Mouse (Mus musculus) CH12.LX (cell line): ENCODE data around the gene Gm10295.

Experiments used
- BHLHE40 ChIP-seq: IDR thresholded peaks from 2 replicates; pipeline ENCODE4 v1.6.1; 2011; ENCODE audit warnings: mild to moderate bottlenecking, low read depth, low read length, improper control_type of control experiment
- CHD2 ChIP-seq: IDR thresholded peaks from 2 replicates; pipeline ENCODE4 v1.6.1; 2011; ENCODE audit warnings: low read length, improper control_type of control experiment
- CTCF ChIP-seq, 2 experiments: IDR thresholded peaks in 1 of 2; conservative IDR thresholded peaks in 1 of 2; 2 replicates each; pipeline ENCODE4 v1.5.1; 2011 to 2012; ENCODE audit warnings: low read depth in 2 of 2, low read length in 2 of 2, improper control_type of control experiment in 1 of 2, inconsistent platforms in 1 of 2, mild to moderate bottlenecking in 1 of 2, moderate library complexity in 1 of 2
- EP300 ChIP-seq: IDR thresholded peaks from 2 replicates; pipeline ENCODE4 v1.6.1; 2011; ENCODE audit warnings: low read length, improper control_type of control experiment
- MAFK ChIP-seq: IDR thresholded peaks from 2 replicates; pipeline ENCODE4 v1.6.1; 2011; ENCODE audit warnings: low read length, improper control_type of control experiment; ENCODE audit not compliant: insufficient replicate concordance
- POLR2A ChIP-seq: IDR thresholded peaks from 2 replicates; pipeline ENCODE4 v1.6.1; 2011; ENCODE audit warnings: low read depth, mild to moderate bottlenecking, improper control_type of control experiment, low read length
- ZC3H11A ChIP-seq: IDR thresholded peaks from 2 replicates; pipeline ENCODE4 v1.6.1; 2012; ENCODE audit warnings: low read depth, mild to moderate bottlenecking, inconsistent platforms, low read length, improper control_type of control experiment
- ZNF384 ChIP-seq: IDR thresholded peaks from 2 replicates; pipeline ENCODE4 v1.6.1; 2012; ENCODE audit warnings: low read depth, low read length, improper control_type of control experiment, inconsistent platforms

GRCm38 (mm10) chr7:71401032-71401431 lies 49.7 kb upstream of the Gm10295 start:
- no peak for TF ChIP-seq CTCF (conservative IDR thresholded peaks at IDR 0.05 in 1 of 2, IDR thresholded peaks at IDR 0.05 in 1 of 2; ENCODE audit: low read depth in 2 of 2, low read length in 2 of 2)
- no peak for TF ChIP-seq ZC3H11A
- no peak for TF ChIP-seq POLR2A
- TF ChIP-seq CHD2 = no peak
- no peak for TF ChIP-seq MAFK
- TF ChIP-seq EP300 = no peak
- TF ChIP-seq ZNF384 = no peak
- no peak for TF ChIP-seq BHLHE40
